Mouse (Mus musculus) neutrophil, adult 5-6 weeks (primary cell): Measurements from ENCODE around the gene Phka2. TPM values are rescaled to one million over a fixed set of nuclear protein-coding genes. Genes with fewer than 3 reads are reported as not detected.

ENCODE experiments used
- ATAC-seq: fragments of 151-379, 151-347 bp; 2 replicates; pipeline ENCODE4 v1.8.0; 2017; ENCODE audit warnings: mild to moderate bottlenecking, moderate TSS enrichment; ENCODE audit not compliant: insufficient number of reproducible peaks, poor library complexity, low FRiP score, severe bottlenecking; ENCODE audit errors: extremely low read depth
- total RNA-seq: library from RNA; stranded (forward); fragments of 200-1000 nt; gene quantifications from 2 replicates; pipeline ENCODE4 v1.2.3, GENCODE M21; 2017

The Phka2 gene
- total RNA-seq, 1 experiment from 2014 or later: 24.4 TPM

DNA sequence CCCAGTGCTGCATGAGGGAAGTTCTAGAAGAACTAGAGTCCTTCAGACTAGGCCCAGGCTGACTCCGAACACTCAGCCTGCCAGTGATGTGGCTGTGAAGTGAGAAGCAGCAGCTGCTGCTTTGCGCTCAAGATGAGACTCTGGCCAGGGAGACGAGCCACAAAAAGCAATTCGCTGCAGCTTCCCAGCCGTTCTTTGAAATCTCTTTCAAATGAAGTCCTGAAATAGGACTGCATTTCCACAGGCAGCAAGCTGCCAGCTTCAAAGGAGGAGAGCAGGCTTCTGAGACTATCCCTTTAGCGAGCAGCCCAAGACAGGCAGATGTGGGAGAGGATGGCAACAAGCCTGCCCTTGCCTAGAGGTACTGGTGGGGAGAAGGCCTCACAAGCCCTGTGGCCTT, 91.0 kb downstream of the Phka2 start:
- ATAC-seq: no peak

GRCm38 (mm10) chrX:160598055-160598454, 96.1 kb downstream of the Phka2 start:
- ATAC-seq: no peak

GRCm38 (mm10) chrX:160598562-160599458, 96.8 kb downstream of the Phka2 start:
- ATAC-seq: no peak

DNA sequence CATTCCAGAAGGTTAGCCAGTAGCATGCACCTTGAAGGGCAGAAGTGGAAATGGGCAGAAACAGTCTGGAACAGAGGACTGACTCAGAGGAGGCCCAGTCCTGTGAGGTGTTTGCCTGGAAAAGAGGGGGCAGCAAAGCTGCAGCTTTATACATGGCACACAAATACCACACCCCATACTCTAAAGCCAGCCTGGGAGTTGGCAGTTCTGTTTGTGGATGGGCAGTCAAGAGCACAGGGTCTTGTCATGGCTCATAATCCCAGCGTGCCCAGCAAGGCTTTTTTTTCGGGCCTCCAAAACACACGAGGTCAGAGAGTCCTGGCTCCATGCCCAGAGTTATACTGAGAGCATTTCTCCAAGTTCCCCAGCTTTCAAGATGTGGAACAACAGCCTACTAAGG, 99.1 kb downstream of the Phka2 start:
- no peak for ATAC-seq

GRCm38 (mm10) chrX:160602770-160603169, 100.8 kb downstream of the Phka2 start:
- no peak for ATAC-seq

GRCm38 (mm10) chrX:160603316-160603715, 101.3 kb downstream of the Phka2 start:
- no peak for ATAC-seq

GRCm38 (mm10) chrX:160603981-160604541, 102.1 kb downstream of the Phka2 start:
- ATAC-seq: no peak

- ATAC-seq: no peak
Observed at GRCm38 (mm10) chrX:160609849-160610248, 107.9 kb downstream of the Phka2 start.

DNA sequence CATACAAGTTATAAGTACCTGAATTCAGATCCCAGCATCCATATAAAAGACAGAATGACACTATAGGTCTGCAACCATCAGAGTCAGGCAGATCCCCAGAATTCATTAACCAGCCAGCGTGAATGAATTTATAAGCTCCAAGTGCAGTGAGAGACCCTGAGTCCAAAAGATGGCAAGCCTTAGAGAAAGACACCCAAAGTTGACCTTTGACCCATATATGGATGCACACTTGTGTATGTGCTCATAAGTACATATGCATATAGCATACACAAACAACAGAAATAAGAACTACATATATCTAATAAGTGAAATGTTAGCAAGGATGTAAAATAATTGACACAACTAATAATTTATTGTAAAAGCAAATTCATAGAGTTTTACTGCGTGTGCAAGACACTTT, 108.5 kb downstream of the Phka2 start:
- ATAC-seq: no peak

GRCm38 (mm10) chrX:160610882-160611644, 109.1 kb downstream of the Phka2 start:
- no peak for ATAC-seq

Other genes with a start within 250 kb of the Phka2 start
- 0.12 TPM in 1 of 2 replicates, not detected in the other for gene Adgrg2, start 111.5 kb upstream of the Phka2 start, total RNA-seq
- gene Ppef1, start 233.6 kb downstream of the Phka2 start, total RNA-seq: not detected in 2 replicates